Mouse (Mus musculus): Measurements from ENCODE around the gene Zranb1.

Zranb1 gene

GRCm38 (mm10) chr7:132930850-132931559 lies at the start of gene Zranb1:
Gene Zranb1 (plus strand): TSS chr7:132931142.
- no peaks in the 10 kb centered on the region for H3K36me3 ChIP-seq (ENCODE audit: control insufficient read depth, insufficient read depth, low read length, poor library complexity, severe bottlenecking)
- H3K27me3 ChIP-seq (ENCODE audit: control insufficient read depth, insufficient read depth, low read length, poor library complexity, severe bottlenecking), result no peaks in the 10 kb centered on the region
- peak; percentile 98 for DNase-seq (ENCODE audit: low read depth, low spot score)

- H3K27me3 ChIP-seq (ENCODE audit: control insufficient read depth, insufficient read depth, low read length, poor library complexity, severe bottlenecking), result no peaks in the 10 kb centered on the region
- peak; percentile 66 for DNase-seq (ENCODE audit: low read depth, low spot score)
- peaks cover 22% of the 10 kb centered on the region for H3K36me3 ChIP-seq (ENCODE audit: control insufficient read depth, insufficient read depth, low read length, poor library complexity, severe bottlenecking)
These were observed 48.6 kb upstream of the Zranb1 start for GRCm38 (mm10) chr7:132882343-132882742.

GRCm38 (mm10) chr7:132884031-132884430 lies 46.9 kb upstream of the Zranb1 start:
- peaks cover 17% of the 10 kb centered on the region for H3K36me3 ChIP-seq (ENCODE audit: control insufficient read depth, insufficient read depth, low read length, poor library complexity, severe bottlenecking)
- DNase-seq (ENCODE audit: low read depth, low spot score), result no peak
- no peaks in the 10 kb centered on the region for H3K27me3 ChIP-seq (ENCODE audit: control insufficient read depth, insufficient read depth, low read length, poor library complexity, severe bottlenecking)

- no peak for DNase-seq (ENCODE audit: low read depth, low spot score)
- Histone ChIP-seq H3K27me3 (ENCODE audit: control insufficient read depth, insufficient read depth, low read length, poor library complexity, severe bottlenecking) (no peaks in the 10 kb centered on the region), H3K36me3 (ENCODE audit: control insufficient read depth, insufficient read depth, low read length, poor library complexity, severe bottlenecking) (peaks cover 6% of the 10 kb centered on the region; the same call in 1 of the 2 replicates)
These were observed 43.7 kb upstream of the Zranb1 start for GRCm38 (mm10) chr7:132887019-132887804.

- peaks cover 6% of the 10 kb centered on the region; the same call in 1 of the 2 replicates for H3K36me3 ChIP-seq (ENCODE audit: control insufficient read depth, insufficient read depth, low read length, poor library complexity, severe bottlenecking)
- no peaks in the 10 kb centered on the region for H3K27me3 ChIP-seq (ENCODE audit: control insufficient read depth, insufficient read depth, low read length, poor library complexity, severe bottlenecking)
- DNase-seq (ENCODE audit: low read depth, low spot score), result no peak
These were observed 42.9 kb upstream of the Zranb1 start for GRCm38 (mm10) chr7:132888052-132888451.

- 0 out of 2 replicates have a peak, but pooled peaks cover under 1% of the 10 kb centered on the region for H3K36me3 ChIP-seq (ENCODE audit: control insufficient read depth, insufficient read depth, low read length, poor library complexity, severe bottlenecking)
- DNase-seq (ENCODE audit: low read depth, low spot score), result no peak
- H3K27me3 ChIP-seq (ENCODE audit: control insufficient read depth, insufficient read depth, low read length, poor library complexity, severe bottlenecking), result no peaks in the 10 kb centered on the region
These were observed 42.3 kb upstream of the Zranb1 start for GRCm38 (mm10) chr7:132888518-132889249.

- no peak for DNase-seq (ENCODE audit: low read depth, low spot score)
- H3K27me3 ChIP-seq (ENCODE audit: control insufficient read depth, insufficient read depth, low read length, poor library complexity, severe bottlenecking), result no peaks in the 10 kb centered on the region
These were observed 41.3 kb upstream of the Zranb1 start for GRCm38 (mm10) chr7:132889691-132890090.

GRCm38 (mm10) chr7:132890201-132890600 lies 40.7 kb upstream of the Zranb1 start:
- H3K27me3 ChIP-seq (ENCODE audit: control insufficient read depth, insufficient read depth, low read length, poor library complexity, severe bottlenecking), result no peaks in the 10 kb centered on the region
- DNase-seq (ENCODE audit: low read depth, low spot score), result no peak
- H3K36me3 ChIP-seq (ENCODE audit: control insufficient read depth, insufficient read depth, low read length, poor library complexity, severe bottlenecking), result no peaks in the 10 kb centered on the region

More at GRCm38 (mm10) chr7:132889691-132890090, 41.3 kb upstream of the Zranb1 start:
- no peaks in the 10 kb centered on the region for H3K36me3 ChIP-seq (ENCODE audit: control insufficient read depth, insufficient read depth, low read length, poor library complexity, severe bottlenecking)

GRCm38 (mm10) chr7:132891561-132892310 lies 39.2 kb upstream of the Zranb1 start:
- H3K27me3 ChIP-seq (ENCODE audit: control insufficient read depth, insufficient read depth, low read length, poor library complexity, severe bottlenecking), result no peaks in the 10 kb centered on the region
- DNase-seq (ENCODE audit: low read depth, low spot score), result no peak
- H3K36me3 ChIP-seq (ENCODE audit: control insufficient read depth, insufficient read depth, low read length, poor library complexity, severe bottlenecking), result no peaks in the 10 kb centered on the region

GRCm38 (mm10) chr7:132892311-132892661 lies 38.7 kb upstream of the Zranb1 start:
- no peak for DNase-seq (ENCODE audit: low read depth, low spot score)
- no peaks in the 10 kb centered on the region for H3K27me3 ChIP-seq (ENCODE audit: control insufficient read depth, insufficient read depth, low read length, poor library complexity, severe bottlenecking)

GRCm38 (mm10) chr7:132892806-132893205 lies 38.1 kb upstream of the Zranb1 start:
- Histone ChIP-seq H3K36me3 (ENCODE audit: control insufficient read depth, insufficient read depth, low read length, poor library complexity, severe bottlenecking) (no peaks in the 10 kb centered on the region), H3K27me3 (ENCODE audit: control insufficient read depth, insufficient read depth, low read length, poor library complexity, severe bottlenecking) (no peaks in the 10 kb centered on the region)
- no peak for DNase-seq (ENCODE audit: low read depth, low spot score)

More at GRCm38 (mm10) chr7:132892311-132892661, 38.7 kb upstream of the Zranb1 start:
- no peaks in the 10 kb centered on the region for H3K36me3 ChIP-seq (ENCODE audit: control insufficient read depth, insufficient read depth, low read length, poor library complexity, severe bottlenecking)

- H3K27me3 ChIP-seq (ENCODE audit: control insufficient read depth, insufficient read depth, low read length, poor library complexity, severe bottlenecking), result no peaks in the 10 kb centered on the region
These were observed 37.6 kb upstream of the Zranb1 start for GRCm38 (mm10) chr7:132893336-132893735.

GRCm38 (mm10) chr7:132894841-132895555 lies 35.9 kb upstream of the Zranb1 start:
- Histone ChIP-seq H3K27me3 (ENCODE audit: control insufficient read depth, insufficient read depth, low read length, poor library complexity, severe bottlenecking) (no peaks in the 10 kb centered on the region), H3K36me3 (ENCODE audit: control insufficient read depth, insufficient read depth, low read length, poor library complexity, severe bottlenecking) (no peaks in the 10 kb centered on the region)
- DNase-seq (ENCODE audit: low read depth, low spot score), result no peak

More at GRCm38 (mm10) chr7:132893336-132893735, 37.6 kb upstream of the Zranb1 start:
- H3K36me3 ChIP-seq (ENCODE audit: control insufficient read depth, insufficient read depth, low read length, poor library complexity, severe bottlenecking), result no peaks in the 10 kb centered on the region
- DNase-seq (ENCODE audit: low read depth, low spot score), result no peak
